Mouse (Mus musculus) right cerebral cortex, postnatal 36 days (tissue): Measurements from ENCODE around the gene Tnn.

Experiments used
- DNase-seq, 2 experiments: peaks; one replicate each; pipeline ENCODE4 v3.0.0; 2022; ENCODE audit warnings: low spot score in 2 of 2, mixed read lengths in 1 of 2

The Tnn gene

GRCm38 (mm10) chr1:160082647-160083046 is 70.7 kb downstream of the Tnn start:
- DNase-seq, result no peak

GRCm38 (mm10) chr1:160080800-160081436 is 72.5 kb downstream of the Tnn start:
- DNase-seq, result peak; percentile 55 to 61

- no peak for DNase-seq
Measured at GRCm38 (mm10) chr1:160078882-160079661, 74.3 kb downstream of the Tnn start.

GRCm38 (mm10) chr1:160064547-160065144 is 88.7 kb downstream of the Tnn start:
- no peak for DNase-seq

GRCm38 (mm10) chr1:160061725-160062366 is 91.5 kb downstream of the Tnn start:
- no peak for DNase-seq

GRCm38 (mm10) chr1:160061321-160061720 is 92.1 kb downstream of the Tnn start:
- DNase-seq, result no peak

- DNase-seq, result no peak
Measured at GRCm38 (mm10) chr1:160060542-160060941, 92.8 kb downstream of the Tnn start.

- DNase-seq, result no peak
Measured at GRCm38 (mm10) chr1:160059908-160060307, 93.5 kb downstream of the Tnn start.

GRCm38 (mm10) chr1:160057657-160058056 is 95.7 kb downstream of the Tnn start:
- no peak for DNase-seq

- no peak for DNase-seq
Measured at GRCm38 (mm10) chr1:160054366-160055078, 98.9 kb downstream of the Tnn start.

- DNase-seq, result no peak
Measured at GRCm38 (mm10) chr1:160053510-160054305, 99.7 kb downstream of the Tnn start.

GRCm38 (mm10) chr1:160052556-160053315 is 100.6 kb downstream of the Tnn start:
- DNase-seq, result no peak

- DNase-seq, result no peak
Measured at GRCm38 (mm10) chr1:160050898-160051297, 102.5 kb downstream of the Tnn start.

GRCm38 (mm10) chr1:160049131-160049880 is 104.1 kb downstream of the Tnn start:
- no peak for DNase-seq

- no peak for DNase-seq
Measured at GRCm38 (mm10) chr1:160047481-160047931, 105.9 kb downstream of the Tnn start.

GRCm38 (mm10) chr1:160046786-160047185 is 106.6 kb downstream of the Tnn start:
- DNase-seq, result no peak

GRCm38 (mm10) chr1:160045971-160046370 is 107.4 kb downstream of the Tnn start:
- no peak for DNase-seq

GRCm38 (mm10) chr1:160045056-160045715 is 108.2 kb downstream of the Tnn start:
- no peak for DNase-seq
